Mouse (Mus musculus) forebrain, embryonic 14.5 days (tissue): Measurements from ENCODE around the gene Gucy2g. TPM values are rescaled to one million over a fixed set of nuclear protein-coding genes. Genes with fewer than 3 reads are reported as not detected.
"Not testable (repeated sequence)": the region's sequence is repeated elsewhere in the genome, so short reads cannot be mapped to it uniquely, and the experiment has no call there.

Source experiments
- ATAC-seq: fragments of 200-750 bp; cut with Nextera tagmentation; 2 replicates; pipeline ENCODE4 v1.8.0; 2017; ENCODE audit warnings: mild to moderate bottlenecking, moderate library complexity
- DNase-seq: peaks from one replicate; pipeline ENCODE4 v3.0.0-alpha.2; 2015; ENCODE audit warnings: low spot score
- H3K27ac ChIP-seq: fragments of 300-500 bp; sonication (generic); 2 replicates; pipeline ENCODE4 v1.5.1; 2014; ENCODE audit warnings: low read depth, mild to moderate bottlenecking, control low read depth, low read length, moderate library complexity
- H3K27me3 ChIP-seq: fragments of 300-500 bp; sonication (generic); replicated peaks from 2 replicates; pipeline ENCODE4 v1.6.1; 2014; ENCODE audit warnings: low read length, control low read depth, mixed read lengths; ENCODE audit not compliant: control insufficient read depth, insufficient read depth
- H3K36me3 ChIP-seq: fragments of 300-500 bp; sonication (generic); 2 replicates; pipeline ENCODE4 v1.6.1; 2014; ENCODE audit warnings: low read length, control low read depth; ENCODE audit not compliant: control insufficient read depth, insufficient read depth
- H3K4me1 ChIP-seq: fragments of 300-500 bp; sonication (generic); 2 replicates; pipeline ENCODE4 v1.6.1; 2014; ENCODE audit warnings: antibody characterized with exemption, low read length, control low read depth; ENCODE audit not compliant: control insufficient read depth, insufficient read depth
- H3K4me2 ChIP-seq: fragments of 300-500 bp; sonication (generic); 2 replicates; pipeline ENCODE4 v1.6.1; 2014; ENCODE audit warnings: mild to moderate bottlenecking, control low read depth, low read length
- H3K4me3 ChIP-seq: fragments of 300-500 bp; sonication (generic); 2 replicates; pipeline ENCODE4 v1.5.1; 2014; ENCODE audit warnings: low read depth, low read length, control low read depth
- H3K9ac ChIP-seq: fragments of 300-500 bp; sonication (generic); 2 replicates; pipeline ENCODE4 v1.6.1; 2014; ENCODE audit warnings: mild to moderate bottlenecking, low read length, control low read depth, moderate library complexity
- H3K9me3 ChIP-seq: fragments of 300-500 bp; sonication (generic); replicated peaks from 2 replicates; pipeline ENCODE4 v1.6.1; 2016; ENCODE audit warnings: low read length, control low read depth, mixed read lengths; ENCODE audit not compliant: control insufficient read depth
- WGBS: fragments of 180-500 bp; shearing (Covaris S2); extraction: QIAGEN DNeasy Blood & Tissue Kit; methylation state at CpG from one replicate; pipeline ENCODE4 v1.1.7; 2014; 5-methylcytosine and 5-hydroxymethylcytosine counted together
- microRNA-seq: library from miRNA; unstranded; fragments of <30 nt; microRNA quantifications from one replicate; pipeline ENCODE4, GENCODE M21; 2016
- polyA plus RNA-seq: library from polyadenylated mRNA; unstranded; fragments of >200 nt; fragmentation: Nextera tagmentation; extraction: Ambion mirVana; gene quantifications from 2 replicates; pipeline ENCODE4 v1.2.1, GENCODE M21; 2014

Gene Gucy2g
- polyA plus RNA-seq, 1 experiment from 2014 or later = 0.04 TPM

- 87% methylated on average over 7 of the region's 7 CpGs for WGBS
- no peaks in the 10 kb centered on the region for H3K36me3 ChIP-seq
- no peak for ATAC-seq
Observed at GRCm38 (mm10) chr19:55157029-55157428, 84.0 kb downstream of the Gucy2g start.

GRCm38 (mm10) chr19:55152983-55153382 lies 88.1 kb downstream of the Gucy2g start:
- H3K4me3 ChIP-seq = no peak overlapping the region
- H3K36me3 ChIP-seq = no peaks in the 10 kb centered on the region
- no peaks in the 10 kb centered on the region for H3K9me3 ChIP-seq
- WGBS = 94% methylated on average over 6 of the region's 6 CpGs
- DNase-seq = no peak
- no peak overlapping the region for H3K4me2 ChIP-seq
- H3K4me1 ChIP-seq = no peaks in the 10 kb centered on the region
- H3K27ac ChIP-seq = no peak overlapping the region
- no peak for ATAC-seq
- H3K27me3 ChIP-seq = no peaks in the 10 kb centered on the region
- no peak overlapping the region for H3K9ac ChIP-seq

More at GRCm38 (mm10) chr19:55157029-55157428, 84.0 kb downstream of the Gucy2g start:
- no peaks in the 10 kb centered on the region for H3K9me3 ChIP-seq
- no peak for DNase-seq
- H3K4me3 ChIP-seq = no peak overlapping the region
- H3K27ac ChIP-seq = no peak overlapping the region
- H3K4me1 ChIP-seq = no peaks in the 10 kb centered on the region
- H3K9ac ChIP-seq = no peak overlapping the region
- H3K4me2 ChIP-seq = no peak overlapping the region
- no peaks in the 10 kb centered on the region for H3K27me3 ChIP-seq

GRCm38 (mm10) chr19:55152274-55152673 lies 88.8 kb downstream of the Gucy2g start:
- not testable (repeated sequence) for H3K9me3 ChIP-seq, ATAC-seq, DNase-seq, H3K4me2 ChIP-seq, H3K4me1 ChIP-seq, H3K36me3 ChIP-seq, H3K27me3 ChIP-seq, H3K4me3 ChIP-seq, H3K9ac ChIP-seq, H3K27ac ChIP-seq
- 85% methylated on average over 5 of the region's 6 CpGs for WGBS

GRCm38 (mm10) chr19:55149646-55150045 lies 91.4 kb downstream of the Gucy2g start:
- WGBS = 80% methylated on average over 6 of the region's 6 CpGs
- H3K27me3 ChIP-seq = no peaks in the 10 kb centered on the region
- no peak for DNase-seq

GRCm38 (mm10) chr19:55148109-55148508 lies 92.9 kb downstream of the Gucy2g start:
- WGBS = 93% methylated on average over 6 of the region's 6 CpGs
- ATAC-seq = no peak
- H3K27me3 ChIP-seq = no peaks in the 10 kb centered on the region

More at GRCm38 (mm10) chr19:55149646-55150045, 91.4 kb downstream of the Gucy2g start:
- no peak overlapping the region for H3K9ac ChIP-seq
- H3K27ac ChIP-seq = no peak overlapping the region
- H3K4me2 ChIP-seq = no peak overlapping the region
- H3K4me1 ChIP-seq = no peaks in the 10 kb centered on the region
- H3K4me3 ChIP-seq = no peak overlapping the region
- no peak for ATAC-seq
- no peaks in the 10 kb centered on the region for H3K36me3 ChIP-seq
- H3K9me3 ChIP-seq = no peaks in the 10 kb centered on the region

More at GRCm38 (mm10) chr19:55148109-55148508, 92.9 kb downstream of the Gucy2g start:
- 0 out of 2 replicates have a peak, but pooled peaks cover 3% of the 10 kb centered on the region for H3K4me1 ChIP-seq
- H3K4me2 ChIP-seq = no peak overlapping the region
- H3K27ac ChIP-seq = no peak overlapping the region
- no peak for DNase-seq
- H3K9me3 ChIP-seq = no peaks in the 10 kb centered on the region
- H3K9ac ChIP-seq = no peak overlapping the region
- H3K4me3 ChIP-seq = no peak overlapping the region
- no peaks in the 10 kb centered on the region for H3K36me3 ChIP-seq

Small RNA genes lying within 50 kb of the gene (microRNA-seq; reads per million reads assigned to microRNA genes)
- gene Mir6715 = 0.53 reads per million

Other genes with a start within 250 kb of the Gucy2g start
- gene Gpam, start 114.0 kb downstream of the Gucy2g start, polyA plus RNA-seq = 17.2 and 21.5 TPM in 2 replicates
- gene Tectb, start 60.5 kb downstream of the Gucy2g start, polyA plus RNA-seq = 0.24 TPM in 1 of 2 replicates, not detected in the other
- gene Acsl5, start 10.7 kb upstream of the Gucy2g start, polyA plus RNA-seq = 7.7 and 9.6 TPM in 2 replicates
- gene Zdhhc6, start 74.8 kb upstream of the Gucy2g start, polyA plus RNA-seq = 60.3 and 71.9 TPM in 2 replicates
- gene Vti1a, start 75.1 kb upstream of the Gucy2g start, polyA plus RNA-seq = 22.8 and 26.9 TPM in 2 replicates